Mouse (Mus musculus): Measurements from ENCODE around the gene Nlrp3. TPM values are rescaled to one million over a fixed set of nuclear protein-coding genes. Genes with fewer than 3 reads are reported as not detected.
"Not testable (repeated sequence)": the region's sequence is repeated elsewhere in the genome, so short reads cannot be mapped to it uniquely, and the experiment has no call there.

Nlrp3 gene
- total RNA-seq, 2 experiments from 2014 or later, result 0.85 to 0.87 TPM

DNA sequence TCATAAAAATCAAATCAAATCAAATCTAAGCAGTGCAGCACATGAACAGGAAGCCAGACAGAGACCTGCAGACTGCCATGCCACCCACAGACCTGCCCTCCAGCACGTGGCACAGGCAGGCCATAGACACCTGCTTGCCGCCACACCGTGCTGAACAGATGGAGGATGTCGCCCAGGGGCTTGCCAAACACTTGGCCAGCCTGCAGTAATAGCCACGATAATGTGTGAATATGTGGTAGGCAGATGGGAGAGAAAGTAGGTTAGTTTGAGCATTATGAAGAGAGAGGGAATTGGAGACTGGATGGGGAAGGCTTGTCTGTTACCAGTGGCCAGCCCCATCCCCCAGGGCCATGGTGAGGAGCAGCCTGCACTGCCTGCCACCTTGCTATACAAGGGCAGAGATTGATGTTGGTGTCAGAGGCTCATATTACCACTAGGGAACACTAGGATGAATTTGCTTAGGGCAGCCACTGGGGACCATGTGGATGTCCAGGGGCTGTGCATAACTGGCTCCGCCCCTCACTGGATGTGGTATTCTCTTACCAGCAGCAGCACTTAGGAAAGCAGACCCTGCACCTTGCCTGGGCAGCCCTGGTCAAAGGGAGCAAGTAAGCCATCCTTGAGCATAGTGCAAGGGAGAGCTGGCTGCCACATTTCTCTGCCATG lies 10.4 kb upstream of the Nlrp3 start:
- intact Hi-C loops (cut with DNase I), result no loop called here
- DNase-seq (ENCODE audit: low spot score in 2 of 2), result peak; percentile 47 to 82

DNA sequence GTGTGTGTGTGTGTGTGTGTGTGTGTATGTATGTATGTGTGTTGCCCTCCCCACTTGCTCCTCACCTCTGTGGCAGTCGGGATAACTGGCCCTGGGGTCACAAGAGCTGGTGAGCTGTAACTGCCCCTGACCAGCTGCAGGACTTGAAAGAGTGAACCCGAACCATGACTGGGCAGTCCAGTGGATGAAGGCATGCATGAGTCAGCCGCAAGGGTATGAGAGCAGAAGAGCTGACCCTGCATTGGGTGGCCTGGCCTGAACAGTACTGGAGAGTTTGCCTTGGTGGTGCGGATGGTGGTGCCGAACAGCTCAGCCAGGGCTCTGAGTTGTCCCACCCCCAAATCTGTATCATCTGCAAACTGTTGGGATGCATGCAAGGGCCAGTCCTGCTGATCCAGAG lies 9.8 kb upstream of the Nlrp3 start:
- intact Hi-C loops (cut with DNase I), result no loop called here
- no peak for DNase-seq (ENCODE audit: low spot score in 2 of 2)

DNA sequence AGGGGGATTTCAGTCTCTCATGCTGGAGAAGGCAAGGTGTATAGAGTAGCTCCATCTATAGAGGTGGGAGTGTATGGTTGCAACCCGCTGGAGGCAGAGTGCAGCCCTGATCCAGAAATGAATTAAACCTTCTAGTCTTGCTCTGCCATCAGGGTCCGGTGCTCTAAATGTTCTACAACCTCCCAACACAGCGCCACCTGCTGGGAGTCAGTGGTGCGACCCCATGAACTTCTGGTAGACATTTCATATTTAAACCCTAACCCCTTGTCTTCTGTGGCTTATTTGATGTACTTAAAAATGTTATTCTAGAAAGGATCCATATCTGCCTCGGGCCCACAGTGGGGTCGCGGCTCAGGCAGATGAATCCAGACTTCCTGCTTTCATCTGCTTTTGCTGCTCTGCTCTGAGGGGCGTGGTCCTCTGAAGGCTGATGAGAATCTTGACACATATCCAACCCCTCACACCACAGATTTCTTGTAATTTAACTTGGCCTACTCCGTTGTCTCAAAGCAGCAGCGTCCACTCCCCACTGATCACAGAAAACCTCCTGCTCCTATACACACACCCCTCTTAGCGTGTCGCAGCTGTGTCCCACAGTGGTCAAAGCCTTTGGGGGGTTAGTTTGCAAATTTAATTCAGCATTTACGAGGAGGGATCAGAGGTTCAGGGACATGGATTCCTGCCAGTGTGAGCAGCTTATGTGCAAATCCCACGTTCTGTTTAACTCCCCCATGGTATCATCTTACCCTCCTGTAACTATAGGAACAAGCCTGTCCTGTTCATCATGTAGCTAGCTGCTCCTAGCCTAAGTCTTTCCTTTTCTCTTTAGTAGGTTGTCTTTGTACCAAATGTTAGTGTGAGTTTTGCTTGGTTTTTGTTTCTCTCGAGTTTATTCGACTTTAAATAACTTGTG lies 3.9 kb upstream of the Nlrp3 start:
- DNase-seq (ENCODE audit: low spot score in 2 of 2), result no peak
- intact Hi-C loops (cut with DNase I), result no loop called here

DNA sequence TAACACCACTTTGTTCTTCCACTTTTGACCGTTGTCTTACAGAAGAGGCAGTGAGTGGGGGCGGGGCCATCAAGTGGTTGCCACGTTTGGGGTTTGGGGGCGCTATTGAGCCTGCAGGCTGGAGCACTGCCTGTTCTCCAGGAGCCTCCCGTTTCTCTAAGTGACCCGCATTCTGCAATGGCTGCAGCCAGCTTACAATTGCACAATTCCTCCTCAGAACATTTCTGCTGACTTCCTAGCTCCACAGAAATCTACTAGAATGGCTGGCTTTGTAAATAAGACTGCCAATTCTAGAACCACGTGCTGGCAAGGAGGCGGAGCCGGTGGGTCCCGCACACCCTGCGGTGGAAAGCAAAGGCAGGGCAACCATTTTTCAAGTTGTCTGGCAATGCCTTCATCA lies 3.0 kb upstream of the Nlrp3 start:
- peak; percentile 45 to 47 for DNase-seq (ENCODE audit: low spot score in 2 of 2)
- intact Hi-C loops (cut with DNase I), result no loop called here

DNA sequence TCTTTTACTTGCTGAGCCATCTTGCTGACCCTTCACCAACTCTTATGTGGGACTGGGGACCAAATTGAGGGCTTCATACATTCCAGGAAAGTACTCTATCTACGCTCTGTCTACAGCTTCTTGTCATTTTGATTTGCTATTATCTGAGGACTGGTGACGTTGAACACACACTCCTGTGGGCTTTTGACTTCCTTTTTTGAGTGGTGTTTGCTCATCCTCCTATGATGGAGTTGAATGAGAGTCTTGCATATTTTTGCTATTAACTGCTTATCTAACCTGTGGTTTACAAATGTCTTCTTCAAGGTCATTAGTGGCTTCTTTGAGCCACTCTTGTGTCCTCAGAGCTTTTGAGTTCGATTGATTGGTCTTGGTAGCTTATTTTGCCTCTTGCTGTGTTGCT lies 1.2 kb upstream of the Nlrp3 start:
- intact Hi-C loops (cut with DNase I), result no loop called here
- no peak for DNase-seq (ENCODE audit: low spot score in 2 of 2)

DNA sequence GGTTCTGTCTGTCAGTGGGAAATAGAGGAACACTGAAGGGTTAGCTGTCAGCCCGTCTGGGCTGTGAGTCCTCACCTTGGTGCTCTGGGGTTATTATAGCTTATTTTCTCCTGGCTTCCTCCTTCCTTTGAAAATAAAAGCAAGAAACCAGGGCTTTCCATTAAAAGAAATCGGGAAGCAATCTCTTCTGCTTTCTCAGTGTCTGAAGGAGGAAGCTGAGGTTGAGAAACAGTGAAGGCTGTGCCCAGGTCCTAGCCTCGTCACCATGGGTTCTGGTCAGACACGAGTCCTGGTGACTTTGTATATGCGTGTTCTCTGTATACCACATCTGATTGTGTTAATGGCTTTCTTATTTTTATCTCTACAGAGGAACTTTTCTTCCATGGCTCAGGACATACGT lies 1.1 kb downstream of the Nlrp3 start:
- intact Hi-C loops (cut with DNase I), result no loop called here
- DNase-seq (ENCODE audit: low spot score in 2 of 2), result peak in 1 of 2 experiments; percentile 33

DNA sequence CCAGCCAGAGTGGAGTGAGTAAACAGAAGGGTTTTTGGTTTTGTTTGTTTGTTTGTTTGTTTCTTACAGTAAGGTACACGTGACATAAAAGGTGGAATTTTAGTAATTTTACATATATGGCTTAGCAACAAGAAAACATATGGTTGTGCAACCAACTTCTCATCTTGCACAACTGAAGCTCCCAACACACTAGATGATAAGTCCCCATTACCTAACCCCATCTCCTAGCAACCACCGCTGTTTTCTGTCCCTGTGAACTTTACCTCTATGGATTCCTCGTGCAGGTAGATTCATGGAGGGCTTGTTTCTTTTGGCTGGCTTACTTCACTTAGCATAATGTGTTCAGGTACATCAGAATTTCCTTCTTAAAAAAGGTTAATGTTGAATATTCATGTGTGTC lies 2.0 kb downstream of the Nlrp3 start:
- intact Hi-C loops (cut with DNase I), result no loop called here

DNA sequence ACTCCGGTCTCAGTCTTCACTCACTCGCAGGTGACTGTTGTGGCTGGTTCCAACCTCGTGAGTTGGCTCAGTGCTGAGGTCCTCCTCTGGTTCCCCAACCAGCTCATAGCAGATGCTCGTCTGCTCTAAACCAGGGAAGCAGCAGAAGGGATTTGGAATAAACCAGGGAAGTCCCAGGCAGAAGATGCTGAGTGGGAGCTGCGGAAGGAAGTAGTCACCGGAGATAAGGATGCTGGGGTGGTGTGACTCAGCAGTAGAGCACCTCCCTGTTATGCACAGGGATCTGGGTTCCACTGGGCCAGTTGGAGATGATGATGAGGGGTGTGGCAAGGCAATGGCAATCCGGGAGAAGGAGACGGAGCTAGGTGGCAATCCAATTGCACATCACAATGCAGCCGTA lies 2.6 kb downstream of the Nlrp3 start:
- intact Hi-C loops (cut with DNase I), result no loop called here
- DNase-seq (ENCODE audit: low spot score in 2 of 2), result peak in 1 of 2 experiments; percentile 78

More for the DNA sequence above, 2.0 kb downstream of the Nlrp3 start:
- no peak for DNase-seq (ENCODE audit: low spot score in 2 of 2)

DNA sequence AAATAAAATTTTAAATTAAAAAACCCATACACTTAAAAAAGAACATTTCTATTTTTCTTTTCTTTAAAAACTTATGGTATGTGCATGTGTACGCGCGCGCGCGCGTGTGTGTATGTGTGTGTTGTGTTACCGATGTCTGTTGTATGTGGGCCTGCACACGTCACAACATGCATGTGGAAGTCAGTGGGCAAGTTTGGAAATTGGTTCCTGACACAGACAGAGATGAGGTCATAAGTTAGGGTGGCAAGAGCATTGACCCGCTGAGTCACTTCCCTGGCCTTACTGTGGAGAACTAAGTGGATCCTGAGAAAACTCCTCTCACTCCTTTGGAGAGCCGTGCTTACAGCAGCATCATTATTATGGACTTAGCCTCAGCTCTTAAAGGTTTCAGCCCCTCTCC lies 12.8 kb downstream of the Nlrp3 start:
- intact Hi-C loops (cut with DNase I), result no loop called here

DNA sequence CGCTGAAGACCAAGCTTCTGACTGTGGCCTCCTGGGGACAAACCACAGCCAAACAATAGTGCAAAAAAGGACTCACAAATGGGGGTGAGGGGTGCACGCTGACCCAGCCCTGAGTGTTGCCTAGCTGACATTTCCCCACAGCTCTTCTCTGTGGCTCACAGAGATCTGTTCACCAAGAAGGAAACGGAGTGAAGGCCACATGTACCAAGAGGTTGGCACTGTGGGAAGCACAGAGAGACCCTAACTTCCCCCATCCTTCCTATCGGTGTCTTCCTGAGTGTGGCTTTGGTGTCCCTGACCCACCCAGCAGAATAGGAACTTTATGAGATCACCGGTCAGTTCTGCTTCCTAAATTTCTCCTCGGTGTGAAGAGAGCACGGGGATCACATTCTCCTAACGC lies 13.2 kb downstream of the Nlrp3 start:
- DNase-seq (ENCODE audit: low spot score in 2 of 2), result no peak
- intact Hi-C loops (cut with DNase I), result no loop called here

More for the DNA sequence above, 12.8 kb downstream of the Nlrp3 start:
- DNase-seq (ENCODE audit: low spot score in 2 of 2), result no peak

DNA sequence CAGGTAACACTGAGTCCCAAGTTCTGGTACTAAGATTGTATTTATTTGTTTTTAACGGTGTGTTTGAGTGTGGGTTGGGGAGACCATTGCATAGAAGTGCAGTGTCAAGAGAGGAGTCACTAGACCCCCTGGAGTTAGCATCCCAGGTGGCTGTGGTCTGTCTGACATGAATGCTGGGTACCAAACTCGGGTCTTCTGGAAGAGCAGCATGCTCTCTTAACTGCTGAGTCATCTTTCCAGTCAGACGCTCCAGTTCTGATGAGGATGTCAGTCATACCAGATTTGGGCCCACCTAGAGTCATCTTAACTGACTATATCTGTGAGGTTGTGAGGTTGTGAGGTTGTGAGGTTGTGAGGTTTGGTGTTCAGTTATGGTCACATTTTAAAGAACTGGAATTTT lies 19.5 kb downstream of the Nlrp3 start:
- intact Hi-C loops (cut with DNase I), result no loop called here
- DNase-seq (ENCODE audit: low spot score in 2 of 2), result no peak

DNA sequence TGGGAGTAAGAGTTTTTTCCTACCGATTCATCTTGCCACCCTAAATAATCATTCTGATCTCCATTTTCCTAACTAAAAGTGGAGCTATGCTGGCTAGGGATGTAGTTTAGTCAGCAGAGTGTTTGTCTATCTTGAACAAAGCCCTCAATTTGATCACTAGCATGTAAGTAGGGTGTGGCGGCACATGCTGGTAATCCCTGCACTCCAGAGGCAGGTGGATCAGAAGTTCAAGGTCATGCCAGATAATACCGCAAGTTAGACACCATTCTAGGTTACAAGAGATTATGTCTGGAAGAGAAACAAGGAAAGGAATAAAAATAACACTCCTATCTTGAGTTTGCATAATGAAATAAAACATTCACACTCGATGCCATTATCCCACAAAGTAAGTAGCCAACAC lies 21.0 kb downstream of the Nlrp3 start:
- no peak for DNase-seq (ENCODE audit: low spot score in 2 of 2)

DNA sequence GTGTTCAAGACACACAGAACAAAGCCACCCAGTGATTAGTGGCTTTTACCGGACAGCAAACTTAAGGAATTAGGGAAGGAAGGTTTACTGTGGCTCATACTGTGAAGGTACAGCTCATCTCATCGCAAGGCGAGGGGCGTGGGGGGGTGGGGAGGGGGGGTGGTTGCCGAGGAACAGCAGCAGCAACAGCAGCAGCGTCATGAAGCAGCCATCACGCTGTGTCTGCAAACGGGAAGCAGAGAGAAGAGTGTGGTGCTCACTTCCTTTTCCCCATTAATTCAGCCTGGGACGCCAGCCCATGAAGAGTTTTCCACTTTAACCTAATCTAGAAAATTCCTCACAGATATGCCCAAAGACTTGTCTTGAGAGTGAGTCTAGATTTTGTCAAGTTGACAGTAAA lies 21.5 kb downstream of the Nlrp3 start:
- DNase-seq (ENCODE audit: low spot score in 2 of 2), result no peak
- intact Hi-C loops (cut with DNase I), result no loop called here

More for the DNA sequence above, 21.0 kb downstream of the Nlrp3 start:
- intact Hi-C loops (cut with DNase I), result no loop called here

DNA sequence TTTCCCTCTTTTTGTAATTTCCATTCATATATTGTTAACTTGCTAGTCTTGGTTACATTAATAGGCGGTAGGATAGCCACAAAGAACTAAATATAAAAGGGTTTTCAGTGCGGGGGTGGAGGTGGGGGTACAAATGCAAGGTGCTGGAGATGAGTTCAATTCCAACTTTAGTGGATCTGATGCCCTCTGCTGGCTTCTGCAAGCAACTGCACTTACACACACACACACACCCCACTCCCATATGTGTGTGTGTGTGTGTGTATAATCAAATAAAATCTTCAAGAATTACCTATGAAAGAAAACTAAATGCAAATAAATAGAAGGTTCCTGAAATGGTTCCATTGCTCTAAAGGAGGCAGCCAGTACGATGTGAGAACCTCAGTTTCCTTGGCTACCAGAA lies 27.9 kb downstream of the Nlrp3 start:
- DNase-seq (ENCODE audit: low spot score in 2 of 2), result no peak
- intact Hi-C loops (cut with DNase I), result loop anchor here (1.0 kb wide), 1 partner anchor 44 kb away; no protein-coding TSS in a partner anchor

DNA sequence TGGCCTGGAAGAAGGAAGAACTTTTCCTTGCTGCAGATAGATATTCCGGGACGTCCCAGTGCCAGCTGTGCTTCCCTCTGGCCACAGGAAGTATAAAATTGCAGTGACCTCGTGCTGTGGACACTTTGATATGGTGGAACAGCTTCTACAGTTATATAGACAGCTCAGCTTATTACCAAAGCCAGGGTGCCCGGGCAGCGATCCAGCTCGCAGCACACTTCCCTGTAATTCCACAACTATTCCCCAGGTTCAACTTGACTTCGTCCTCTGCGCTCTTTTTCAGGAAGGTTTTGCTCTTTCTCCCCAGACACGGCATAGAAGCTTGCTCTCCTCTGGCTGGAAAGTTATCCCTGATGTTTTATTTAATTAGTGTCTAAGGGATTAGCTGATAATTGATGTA lies 34.4 kb downstream of the Nlrp3 start:
- intact Hi-C loops (cut with DNase I), result no loop called here
- no peak for DNase-seq (ENCODE audit: low spot score in 2 of 2)

DNA sequence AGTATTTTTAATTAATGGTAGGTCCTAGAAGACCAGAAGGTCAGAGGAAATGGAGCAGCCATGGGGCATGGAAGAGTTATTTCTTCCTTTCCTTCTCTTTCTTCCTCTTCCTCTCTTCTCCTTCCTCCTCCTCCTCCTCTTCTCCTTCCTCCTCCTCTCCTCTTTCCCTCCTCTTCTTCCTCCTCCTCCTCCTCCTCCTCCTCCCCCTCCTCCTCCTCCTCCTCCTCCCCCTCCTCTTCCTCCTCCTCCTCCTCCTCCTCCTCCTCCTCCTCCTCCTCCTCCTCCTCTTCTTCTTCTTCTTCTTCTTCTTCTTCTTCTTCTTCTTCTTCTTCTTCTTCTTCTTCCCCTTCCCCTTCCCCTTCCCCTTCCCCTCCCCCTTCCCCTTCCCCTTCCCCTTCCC lies 34.8 kb downstream of the Nlrp3 start, which contains the start of gene Olfr222:
TSS of gene Olfr222 (minus strand) at position 101 of the 400 bp plus-strand sequence.
- intact Hi-C loops (cut with DNase I); DNase-seq (ENCODE audit: low spot score in 2 of 2): not testable (repeated sequence)

DNA sequence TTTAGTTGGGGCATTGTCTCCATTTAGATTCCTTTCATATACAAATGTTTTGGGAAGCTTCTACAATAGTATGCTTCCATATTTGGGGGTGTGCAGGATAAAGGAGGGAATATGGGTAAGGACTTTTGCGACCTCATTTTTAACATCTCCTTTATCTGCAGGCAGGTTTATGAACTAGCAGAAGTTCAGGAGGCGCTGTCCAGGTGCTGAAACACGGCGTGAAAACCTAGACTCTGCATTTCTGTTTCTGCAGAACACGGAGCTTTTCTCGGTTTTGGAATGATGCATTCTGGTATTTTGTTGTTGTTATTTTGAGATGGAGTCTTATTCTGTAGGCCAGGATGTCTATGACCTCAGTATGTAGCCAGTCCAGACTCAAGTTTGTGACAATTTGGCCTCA lies 43.2 kb downstream of the Nlrp3 start:
- intact Hi-C loops (cut with DNase I), result no loop called here
- no peak for DNase-seq (ENCODE audit: low spot score in 2 of 2)

DNA sequence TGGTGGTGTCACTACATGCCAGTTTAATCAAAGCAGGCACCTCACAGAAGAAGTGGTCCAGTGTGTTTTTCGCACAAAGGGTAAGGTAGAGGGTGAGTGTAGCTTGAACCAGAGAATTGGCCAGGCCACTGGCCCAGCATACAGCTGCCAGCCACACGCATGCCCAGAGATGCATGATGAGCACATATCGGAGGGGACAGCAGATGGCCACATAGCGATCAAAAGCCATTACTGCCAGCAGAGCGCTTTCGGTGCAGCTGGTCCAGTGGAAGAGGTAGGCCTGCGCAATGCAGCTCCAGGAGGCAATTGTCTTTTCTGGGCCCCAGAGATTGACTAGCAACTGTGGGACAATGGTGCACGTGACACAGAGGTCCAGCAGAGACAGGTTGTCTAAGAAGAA lies 48.1 kb downstream of the Nlrp3 start:
- intact Hi-C loops (cut with DNase I), result no loop called here
- DNase-seq (ENCODE audit: low spot score in 2 of 2), result no peak

DNA sequence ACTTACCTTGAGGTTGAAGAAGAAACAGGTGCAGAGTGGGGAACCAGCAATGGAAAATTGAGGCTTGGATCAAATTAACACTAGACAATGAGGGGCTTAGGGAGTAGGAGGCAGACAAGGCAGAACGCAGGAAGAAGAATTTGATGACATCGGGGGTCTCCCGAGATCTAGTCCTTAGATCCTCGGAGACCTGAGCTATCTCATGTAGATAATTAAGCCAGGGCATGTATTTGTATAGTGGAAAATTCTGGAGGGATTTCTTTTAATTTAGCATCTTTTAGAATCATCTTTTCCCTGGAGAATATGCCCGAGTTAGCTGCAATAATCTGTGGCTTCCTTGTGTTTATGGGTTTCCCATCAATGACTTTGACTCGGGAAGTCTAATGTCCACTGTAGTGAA lies 51.8 kb downstream of the Nlrp3 start, which contains the start of gene Olfr223:
TSS of gene Olfr223 (minus strand) at position 101 of the 400 bp plus-strand sequence.
- intact Hi-C loops (cut with DNase I), result no loop called here

DNA sequence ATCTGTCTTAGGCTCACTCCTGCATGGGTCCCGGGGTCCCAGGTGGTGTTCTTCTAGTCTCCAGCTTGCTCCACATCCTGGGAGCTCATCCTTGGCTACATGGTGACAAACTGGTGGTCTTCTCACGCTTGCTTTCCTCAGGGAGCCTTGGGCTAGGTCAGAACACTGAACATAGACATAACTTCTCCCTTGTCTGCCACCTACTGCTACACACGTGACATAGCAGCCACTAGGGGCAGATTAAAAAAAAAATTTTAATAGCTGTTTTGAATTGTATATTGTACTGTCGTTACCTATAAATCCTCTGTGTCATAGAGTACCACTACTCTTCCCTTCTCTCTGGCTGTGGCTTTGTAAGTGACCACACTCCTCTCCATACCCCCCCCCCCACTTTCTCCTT lies 54.7 kb downstream of the Nlrp3 start:
- intact Hi-C loops (cut with DNase I), result no loop called here
- no peak for DNase-seq (ENCODE audit: low spot score in 2 of 2)

More for the DNA sequence above, 51.8 kb downstream of the Nlrp3 start, which contains the start of gene Olfr223:
- DNase-seq (ENCODE audit: low spot score in 2 of 2), result no peak

DNA sequence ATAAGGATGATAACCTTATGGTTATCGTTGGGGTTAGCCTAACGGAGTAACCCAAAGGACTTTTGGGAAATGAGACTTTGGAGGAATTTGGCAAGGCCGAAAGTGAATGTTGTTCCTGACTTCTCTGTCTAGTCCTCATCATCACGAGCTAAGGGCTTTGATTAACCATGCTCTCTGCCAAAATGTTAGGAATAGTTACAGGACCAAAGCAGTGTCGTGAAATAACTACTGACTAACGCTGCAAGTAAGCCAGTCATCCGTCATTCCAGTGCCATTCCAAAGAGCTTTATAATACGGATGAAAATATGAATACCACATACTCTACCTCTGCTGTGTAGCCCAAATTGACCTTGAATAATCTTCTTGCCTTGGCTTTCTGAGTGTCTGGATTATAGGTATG lies 55.6 kb downstream of the Nlrp3 start:
- intact Hi-C loops (cut with DNase I), result no loop called here
- no peak for DNase-seq (ENCODE audit: low spot score in 2 of 2)

Data from left cerebral cortex, postnatal 25 days (tissue).